Mouse (Mus musculus): ENCODE measurements around the gene Limk2.

The Limk2 gene

GRCm38 (mm10) chr11:3297871-3298812, 110.8 kb downstream of the Limk2 start:
- DNase-seq, result no peak

DNA sequence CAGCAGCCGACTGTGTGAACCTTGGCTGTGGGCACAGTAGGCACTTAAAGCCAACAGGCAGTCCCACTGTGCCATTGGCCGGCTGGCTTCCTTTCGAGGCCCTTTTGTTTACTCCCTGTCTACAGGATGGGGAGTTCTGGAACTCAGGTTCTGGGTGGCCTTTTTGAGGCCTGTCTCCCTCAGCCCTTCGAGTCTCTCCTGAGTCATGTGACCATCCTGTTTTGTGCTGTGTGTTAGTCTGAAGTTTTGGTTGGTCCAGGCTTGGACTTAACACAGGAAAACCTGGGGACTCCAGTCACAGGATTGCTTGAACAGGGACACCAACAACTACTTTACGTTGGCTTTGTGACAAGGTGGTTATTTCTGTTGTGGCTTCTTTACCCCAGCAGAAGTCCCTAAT, 112.9 kb downstream of the Limk2 start:
- no peak for DNase-seq

DNA sequence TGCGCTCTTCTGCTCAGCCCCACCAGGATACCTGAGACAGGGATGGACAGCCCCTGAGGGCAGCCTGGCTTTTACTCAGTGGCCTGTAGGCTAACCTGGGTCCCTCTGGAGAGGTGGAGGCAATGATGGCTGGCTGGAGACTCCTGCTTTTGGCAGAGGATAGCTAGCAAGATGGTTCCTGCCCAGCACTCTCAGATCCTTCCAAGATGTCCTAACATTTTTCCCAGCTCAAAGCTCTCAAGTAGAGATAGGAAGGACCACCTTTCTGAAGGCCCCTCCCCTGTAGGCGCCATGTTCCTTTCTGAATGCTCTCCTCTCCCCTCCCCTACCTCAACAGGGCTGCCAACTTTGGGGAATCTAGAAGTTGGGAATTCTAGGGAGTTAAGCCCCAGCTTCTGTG, 114.3 kb downstream of the Limk2 start:
- DNase-seq, result no peak

All from kidney, postnatal 4 days (tissue).